8 mouse cellular contexts compared by ENCODE assay signal in the genomic region with DNA sequence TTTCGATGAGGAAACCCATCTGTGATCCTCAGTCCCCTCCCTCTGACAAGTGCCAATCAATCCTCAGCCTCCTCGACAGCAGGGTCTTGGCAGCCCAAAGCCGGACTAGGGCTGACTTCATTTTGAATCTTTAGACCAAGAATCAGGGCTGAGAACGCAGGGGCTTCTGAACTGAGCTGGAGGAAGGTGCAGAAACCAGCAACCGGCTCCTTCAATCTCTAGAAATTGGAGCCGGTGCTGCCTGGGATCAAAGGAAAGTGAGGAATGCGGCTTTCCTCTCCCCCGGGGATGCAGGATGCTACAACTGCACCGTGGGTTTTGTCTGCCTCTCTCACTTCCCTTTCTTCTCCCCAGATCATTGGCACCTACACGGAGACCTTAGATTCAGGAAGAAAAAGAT. TPM values are rescaled to one million over a fixed set of nuclear protein-coding genes. Genes with fewer than 3 reads are reported as not detected.
DNase-seq lines count a peak whose midpoint lies in the region; ATAC-seq lines count a peak whose summit lies in the region.

No protein-coding gene starts in this region.

- no peak overlapping the region for H3K27ac ChIP-seq in kidney, embryonic 16.5 days (ENCODE audit: low read length)
- peak overlapping the region; percentile 76 for H3K27ac ChIP-seq in forebrain, embryonic 10.5 days
- H3K27ac ChIP-seq in limb, embryonic 12.5 days: no peak overlapping the region
- H3K27ac ChIP-seq in neural tube, embryonic 14.5 days (ENCODE audit: low read depth, low read length): no peak overlapping the region

- WGBS in kidney, embryonic 16.5 days: 1% methylated on average over 10 of the region's 10 CpGs
- WGBS in forebrain, embryonic 10.5 days: 2% methylated on average over 10 of the region's 10 CpGs
- WGBS in limb, embryonic 12.5 days: under 1% methylated on average over 10 of the region's 10 CpGs
- 5% methylated on average over 10 of the region's 10 CpGs for WGBS in neural tube, embryonic 14.5 days

- H3K36me3 ChIP-seq in kidney, embryonic 16.5 days (ENCODE audit: insufficient read depth, low read length): no peaks in the 10 kb centered on the region
- no peaks in the 10 kb centered on the region for H3K36me3 ChIP-seq in forebrain, embryonic 10.5 days (replicated peaks)
- no peaks in the 10 kb centered on the region for H3K36me3 ChIP-seq in limb, embryonic 12.5 days
- no peaks in the 10 kb centered on the region for H3K36me3 ChIP-seq in neural tube, embryonic 14.5 days (ENCODE audit: control insufficient read depth, insufficient read depth, low read length)

- peak overlapping the region; percentile 42 for H3K9ac ChIP-seq in kidney, embryonic 16.5 days (replicated peaks; ENCODE audit: low read length)
- no peak overlapping the region; the same call in 1 of the 2 replicates for H3K9ac ChIP-seq in limb, embryonic 12.5 days (replicated peaks)
- no peak overlapping the region for H3K9ac ChIP-seq in neural tube, embryonic 14.5 days (replicated peaks; ENCODE audit: low read depth, low read length)

- H3K4me1 ChIP-seq in kidney, embryonic 16.5 days (ENCODE audit: insufficient read depth, low read length): peaks cover 21% of the 10 kb centered on the region
- peaks cover 41% of the 10 kb centered on the region for H3K4me1 ChIP-seq in forebrain, embryonic 10.5 days
- H3K4me1 ChIP-seq in limb, embryonic 12.5 days (replicated peaks): peaks cover 25% of the 10 kb centered on the region
- H3K4me1 ChIP-seq in neural tube, embryonic 14.5 days (ENCODE audit: control insufficient read depth, insufficient read depth, low read length): peaks cover 25% of the 10 kb centered on the region

- no peaks in the 10 kb centered on the region for H3K27me3 ChIP-seq in kidney, embryonic 16.5 days (ENCODE audit: insufficient read depth, low read length)
- peaks cover 14% of the 10 kb centered on the region; the same call in 1 of the 2 replicates for H3K27me3 ChIP-seq in forebrain, embryonic 10.5 days (ENCODE audit: poor library complexity, severe bottlenecking)
- peaks cover 1% of the 10 kb centered on the region; the same call in 1 of the 2 replicates for H3K27me3 ChIP-seq in limb, embryonic 12.5 days
- no peaks in the 10 kb centered on the region for H3K27me3 ChIP-seq in neural tube, embryonic 14.5 days (ENCODE audit: control insufficient read depth, insufficient read depth, low read length)

- H3K9me3 ChIP-seq in kidney, embryonic 16.5 days (ENCODE audit: low read length): peaks cover 4% of the 10 kb centered on the region; the same call in 1 of the 2 replicates
- peaks cover 2% of the 10 kb centered on the region; the same call in 1 of the 2 replicates for H3K9me3 ChIP-seq in forebrain, embryonic 10.5 days
- H3K9me3 ChIP-seq in limb, embryonic 12.5 days: peaks cover 3% of the 10 kb centered on the region; the same call in 1 of the 2 replicates
- H3K9me3 ChIP-seq in neural tube, embryonic 14.5 days (ENCODE audit: control insufficient read depth, low read length): no peaks in the 10 kb centered on the region

- ATAC-seq in kidney, embryonic 16.5 days (ENCODE audit: low FRiP score, low TSS enrichment): no peak
- no peak for ATAC-seq in limb, embryonic 12.5 days (ENCODE audit: insufficient number of reproducible peaks, insufficient read depth, low FRiP score, low TSS enrichment, low read depth)
- no peak; the same call in 1 of the 2 replicates for ATAC-seq in neural tube, embryonic 14.5 days (ENCODE audit: low read depth)
- no peak for ATAC-seq in megakaryocyte-erythroid progenitor cell, adult 5-6 weeks (replicated peaks; ENCODE audit: low FRiP score, low TSS enrichment, poor library complexity, severe bottlenecking)

- no peak for DNase-seq in kidney, adult 11 months
- DNase-seq in forebrain, embryonic 10.5 days (ENCODE audit: extremely low spot score, low spot score): peak; percentile 39
- DNase-seq in testis, postnatal 14 days (ENCODE audit: low spot score): no peak
- DNase-seq in adrenal gland, adult 18-20 months (ENCODE audit: low spot score in 2 of 2): no peak

- H3K4me2 ChIP-seq in kidney, embryonic 16.5 days (replicated peaks; ENCODE audit: low read depth, low read length): peak overlapping the region; percentile 61
- peak overlapping the region; percentile 62 for H3K4me2 ChIP-seq in limb, embryonic 12.5 days
- peak overlapping the region; percentile 24 for H3K4me2 ChIP-seq in neural tube, embryonic 14.5 days (ENCODE audit: low read depth, low read length)

- peak overlapping the region; percentile 37 for H3K4me3 ChIP-seq in kidney, embryonic 16.5 days (ENCODE audit: low read length)
- peak overlapping the region; percentile 45 for H3K4me3 ChIP-seq in forebrain, embryonic 10.5 days
- peak overlapping the region; percentile 31 for H3K4me3 ChIP-seq in limb, embryonic 12.5 days (replicated peaks)
- H3K4me3 ChIP-seq in neural tube, embryonic 14.5 days (ENCODE audit: low read depth, low read length): no peak overlapping the region

RNA-seq across cellular contexts. Expression of a gene that starts 27.0 kb away (rescaled TPM):
- polyA plus RNA-seq in kidney, embryonic 16.5 days (2015; fragmentation: Nextera tagmentation; extraction: Ambion mirVana): 0.66 and 1.0 TPM in 2 replicates
- polyA plus RNA-seq in forebrain, embryonic 10.5 days (2016; fragmentation: Nextera tagmentation; extraction: Ambion mirVana): 0.49 and 0.50 TPM in 2 replicates
- 0.37 and 0.51 TPM in 2 replicates for polyA plus RNA-seq in limb, embryonic 12.5 days (2016; fragmentation: Nextera tagmentation; extraction: Ambion mirVana)
- polyA plus RNA-seq in neural tube, embryonic 14.5 days (2014; fragmentation: Nextera tagmentation; extraction: Ambion mirVana): 11.8 and 14.6 TPM in 2 replicates
- total RNA-seq in megakaryocyte-erythroid progenitor cell, adult 5-6 weeks (2014; fragmentation: Nextera tagmentation): not detected in 2 replicates
- total RNA-seq in megakaryocyte-erythroid progenitor cell, adult 5-6 weeks (2017): 0.61 TPM in 1 of 2 replicates, not detected in the other
- under 1 TPM; 0.36 to 0.38 TPM for total RNA-seq in adrenal gland, adult 18-20 months (2021)
